Mouse (Mus musculus): ENCODE data around the gene Tjp3.

DNA sequence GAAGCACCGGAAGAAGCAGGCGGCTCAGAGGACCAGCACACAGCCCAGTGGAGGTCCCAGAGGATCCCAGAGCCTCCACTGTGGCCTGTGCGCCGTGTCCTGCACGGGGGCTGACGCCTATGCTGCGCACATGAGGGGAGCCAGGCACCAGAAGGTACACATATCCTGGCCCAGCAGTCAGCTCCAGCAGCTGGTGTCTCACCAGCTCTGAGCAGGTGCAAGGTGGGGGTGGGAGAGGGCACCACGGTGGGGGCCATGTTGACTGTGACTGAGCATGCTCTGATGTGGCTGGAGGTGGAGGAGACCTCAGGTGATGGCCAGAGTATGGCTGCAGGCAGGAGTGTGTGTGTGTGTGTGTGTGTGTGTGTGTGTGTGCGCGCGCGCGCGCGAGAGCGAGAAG lies 49.4 kb downstream of the Tjp3 start:
- TF ChIP-seq POLR2A (IDR thresholded peaks at IDR 0.05; ENCODE audit: insufficient read depth, low read length) (no peak), CTCF (IDR thresholded peaks at IDR 0.05; ENCODE audit: low read depth, low read length) (no peak), EP300 (IDR thresholded peaks at IDR 0.05; ENCODE audit: insufficient read depth, low read depth, low read length) (no peak)

Measured in ES-Bruce4 (cell line).